Mouse (Mus musculus): ENCODE data around the gene Mtx1.
A peak's percentile ranks its signal among the peaks of the same experiment; 100 is the strongest.

The Mtx1 gene

DNA sequence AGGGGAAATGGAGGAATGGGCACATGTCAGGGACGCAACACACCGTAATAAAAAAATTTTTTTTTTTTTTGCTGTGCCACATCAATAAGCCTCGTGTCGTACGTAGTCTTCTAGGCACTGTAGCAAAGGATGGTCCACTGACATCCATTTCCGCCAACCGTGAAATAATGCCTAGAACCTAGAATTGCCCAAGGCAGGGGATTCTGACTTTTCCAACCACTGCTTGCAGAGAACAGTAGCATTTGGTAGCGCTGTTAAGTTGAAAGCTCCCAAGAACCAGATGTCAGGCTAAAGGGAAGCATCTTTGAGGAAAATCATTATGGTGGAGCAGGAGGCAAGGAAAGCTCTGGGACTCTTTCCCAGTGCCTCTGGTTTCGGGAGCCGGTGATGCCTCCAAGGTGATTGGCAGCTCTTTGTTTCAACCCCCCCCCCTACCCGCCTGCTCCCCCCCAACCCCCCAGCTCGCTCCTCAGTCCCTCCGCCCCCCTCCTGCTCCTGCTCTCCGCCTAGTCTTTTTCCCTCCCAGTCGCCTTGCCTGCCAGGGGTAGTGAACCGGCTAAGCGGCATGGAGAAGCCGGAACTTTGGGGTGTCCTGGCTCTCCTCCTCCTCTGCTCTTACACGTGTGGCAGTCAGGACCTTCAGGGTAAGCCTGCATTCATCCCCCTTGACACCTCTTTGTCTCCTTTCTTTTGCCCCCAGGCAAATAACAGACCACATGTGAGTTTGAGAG lies 12.0 kb downstream of the Mtx1 start, which contains the start of gene Thbs3:
TSS of gene Thbs3 (plus strand) at position 500 of the 731 bp plus-strand sequence.
- DNase-seq (ENCODE audit: low spot score) = no peak

DNA sequence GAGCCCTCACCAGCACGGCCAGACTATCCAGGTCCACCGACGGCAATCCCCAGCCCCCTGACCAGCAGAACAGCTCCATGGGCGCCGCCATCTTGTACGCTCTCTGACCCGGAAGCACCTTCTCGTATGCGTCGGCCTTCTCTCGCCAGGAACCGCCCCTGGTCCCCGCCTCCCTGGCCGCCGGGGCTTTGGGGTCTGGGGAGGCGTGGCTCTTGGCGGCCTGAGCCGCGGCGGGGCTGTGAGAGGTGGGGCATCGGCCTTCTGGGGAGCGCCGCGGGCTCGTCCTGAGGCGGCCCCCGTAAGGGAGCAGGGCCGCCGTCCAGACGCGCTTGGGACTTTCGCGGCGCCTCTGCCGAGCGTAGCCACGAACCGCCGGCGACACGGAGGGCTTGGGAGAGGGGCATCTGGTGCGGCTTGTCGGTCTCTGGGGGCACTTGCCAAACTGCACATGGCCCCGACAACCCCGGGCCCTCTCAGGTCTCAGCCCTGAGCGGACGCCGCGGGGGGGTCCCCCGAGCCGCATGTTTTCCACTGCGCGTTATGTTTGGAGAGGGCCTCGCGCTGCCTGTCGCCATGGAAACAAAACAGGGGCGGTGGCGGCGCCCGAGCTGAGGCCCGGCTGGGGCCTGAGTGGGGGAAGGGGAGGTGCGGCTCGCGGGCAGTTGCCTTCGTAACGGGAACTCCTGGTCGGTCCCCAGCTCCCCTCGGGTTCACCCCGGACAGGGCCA lies 12.9 kb downstream of the Mtx1 start:
- peak; percentile 91 for DNase-seq (ENCODE audit: low spot score)

DNA sequence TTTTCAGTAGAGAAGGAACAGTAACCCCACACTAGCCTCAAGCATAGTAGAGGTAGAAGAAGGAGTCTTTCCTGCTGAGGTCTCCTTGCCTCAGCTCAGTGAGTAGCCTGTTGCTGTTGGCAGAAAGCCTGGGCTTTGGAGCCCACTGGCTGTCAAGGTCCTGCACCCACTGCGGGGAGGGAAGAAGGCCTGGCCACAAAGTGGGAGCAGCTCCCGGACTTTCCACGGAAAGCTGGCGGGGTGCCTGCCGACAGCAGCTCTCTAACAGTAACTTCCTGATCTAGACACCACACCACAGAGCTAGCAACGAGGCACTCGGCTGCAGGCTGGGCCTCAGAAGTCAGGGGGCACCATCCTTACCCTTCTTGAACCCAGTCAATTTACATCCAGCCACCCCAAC lies 16.2 kb downstream of the Mtx1 start:
- no peak for DNase-seq (ENCODE audit: low spot score)

DNA sequence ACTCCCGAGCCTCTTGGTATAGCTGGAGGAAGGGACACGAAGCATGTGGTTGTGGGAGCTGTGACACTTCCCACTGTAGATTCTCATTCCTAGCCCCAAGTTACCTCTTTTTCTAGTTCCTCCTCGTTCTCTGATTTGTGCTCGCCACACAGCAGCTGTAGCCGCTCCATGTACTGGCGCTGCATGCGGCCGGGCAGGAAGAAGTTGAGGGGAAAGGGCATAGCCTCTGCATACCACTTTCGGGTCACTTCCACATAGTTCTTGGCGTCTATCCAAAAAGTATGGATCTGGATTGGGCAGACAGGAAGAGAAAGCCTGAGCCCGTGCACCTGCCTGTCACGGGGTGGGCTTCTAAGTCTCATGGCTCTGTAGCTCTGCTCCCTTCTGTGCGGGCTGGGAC lies 16.7 kb downstream of the Mtx1 start:
- DNase-seq (ENCODE audit: low spot score) = no peak

DNA sequence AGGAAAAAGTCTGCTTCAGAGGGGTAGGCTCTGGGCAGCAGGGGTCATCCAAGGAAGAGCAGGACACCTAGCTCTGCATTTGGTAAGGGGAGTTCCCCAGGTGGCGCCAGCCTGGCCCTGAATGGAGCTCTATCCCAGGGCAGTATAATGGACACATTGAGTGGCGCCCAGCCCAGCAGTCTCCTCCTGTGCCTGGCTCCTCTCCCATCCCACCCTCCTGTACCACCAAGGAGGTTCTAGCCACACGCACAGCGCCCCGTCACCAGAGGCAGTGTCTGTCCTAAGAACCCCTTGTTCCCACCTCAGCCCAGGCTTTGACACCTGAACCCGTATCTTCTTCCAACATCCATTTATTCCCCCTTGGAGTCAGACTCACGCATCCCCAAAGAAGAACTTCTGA lies 17.2 kb downstream of the Mtx1 start:
- DNase-seq (ENCODE audit: low spot score) = no peak

DNA sequence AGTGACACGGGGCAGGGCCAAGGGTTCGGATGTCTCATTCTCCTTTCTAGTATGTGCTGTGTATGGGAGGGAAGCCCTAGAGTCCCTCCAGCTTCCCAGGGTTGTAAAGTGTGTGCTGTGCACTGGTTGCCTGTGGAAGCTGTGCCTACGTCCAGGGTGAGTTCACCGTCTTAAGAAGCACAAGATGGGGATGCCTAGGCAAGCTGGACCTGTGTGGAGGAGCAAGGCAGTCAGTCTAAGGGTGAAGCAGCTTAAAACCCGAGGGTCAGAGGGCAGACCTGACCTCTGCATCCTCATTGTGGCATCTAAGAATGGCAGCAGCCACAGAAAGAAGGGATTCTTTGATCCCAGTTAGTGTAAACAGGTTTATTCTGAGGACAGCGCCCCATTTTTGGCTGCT lies 18.2 kb downstream of the Mtx1 start:
- no peak for DNase-seq (ENCODE audit: low spot score)

DNA sequence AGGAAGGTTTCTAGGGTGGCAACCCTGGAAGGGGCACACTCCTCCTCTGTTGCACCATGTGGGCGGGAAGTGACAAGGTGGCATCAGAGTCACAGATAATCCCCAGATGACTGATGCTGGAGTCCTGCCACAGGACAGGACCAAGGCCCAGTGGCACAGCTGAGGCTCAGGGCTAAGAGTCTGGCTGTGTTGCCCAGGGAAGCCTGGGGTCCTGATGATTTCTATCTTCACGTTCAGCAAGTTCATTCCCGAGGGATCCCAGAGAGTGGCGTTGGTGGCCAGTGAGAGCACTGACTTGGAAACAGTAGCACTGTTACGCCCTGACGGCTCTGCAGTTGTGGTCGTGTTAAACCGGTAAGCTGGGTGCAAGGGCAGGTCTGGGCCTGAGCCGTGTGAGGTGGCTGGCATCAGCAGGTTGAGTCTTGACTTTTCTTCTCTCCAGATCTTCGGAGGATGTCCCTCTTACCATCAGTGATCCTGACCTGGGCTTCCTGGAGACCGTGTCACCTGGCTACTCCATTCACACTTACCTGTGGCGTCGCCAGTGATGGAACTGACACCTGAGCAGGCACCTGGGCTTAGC lies 18.7 kb downstream of the Mtx1 start:
- DNase-seq (ENCODE audit: low spot score) = no peak

DNA sequence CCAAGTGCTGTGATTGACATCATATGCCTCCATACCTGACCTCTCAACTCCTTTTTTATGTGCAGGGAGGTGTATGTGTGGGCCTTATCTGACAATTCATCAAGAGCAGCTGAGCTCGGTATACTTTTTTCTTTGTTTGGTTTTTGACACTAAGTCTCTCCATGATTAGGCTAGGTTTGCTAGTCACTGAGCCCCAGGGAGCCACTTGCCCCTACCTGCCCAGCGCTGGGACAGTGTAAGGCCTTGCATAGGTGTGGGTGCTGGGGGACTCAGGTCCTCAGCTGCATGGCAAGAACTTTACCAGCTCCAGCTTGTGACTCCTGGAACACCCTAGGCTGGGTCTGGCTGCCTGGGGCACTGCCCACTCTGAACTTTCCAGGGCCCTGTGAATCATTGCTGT lies 20.2 kb downstream of the Mtx1 start:
- DNase-seq (ENCODE audit: low spot score) = no peak

DNA sequence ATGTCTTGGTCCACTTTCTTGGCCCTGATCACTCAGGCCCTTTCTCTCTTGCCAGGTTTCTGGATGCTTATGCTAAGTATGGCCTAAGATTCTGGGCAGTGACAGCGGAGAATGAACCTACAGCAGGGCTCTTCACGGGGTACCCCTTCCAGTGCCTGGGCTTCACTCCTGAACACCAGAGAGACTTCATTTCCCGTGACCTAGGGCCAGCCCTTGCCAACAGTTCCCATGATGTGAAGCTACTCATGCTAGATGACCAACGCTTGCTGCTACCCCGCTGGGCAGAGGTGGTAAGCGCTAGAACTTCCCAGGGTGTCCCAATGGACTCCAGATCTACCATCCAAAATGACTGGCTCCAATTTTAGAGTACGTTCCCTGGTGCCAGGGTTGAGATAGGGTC lies 20.8 kb downstream of the Mtx1 start:
- no peak for DNase-seq (ENCODE audit: low spot score)

DNA sequence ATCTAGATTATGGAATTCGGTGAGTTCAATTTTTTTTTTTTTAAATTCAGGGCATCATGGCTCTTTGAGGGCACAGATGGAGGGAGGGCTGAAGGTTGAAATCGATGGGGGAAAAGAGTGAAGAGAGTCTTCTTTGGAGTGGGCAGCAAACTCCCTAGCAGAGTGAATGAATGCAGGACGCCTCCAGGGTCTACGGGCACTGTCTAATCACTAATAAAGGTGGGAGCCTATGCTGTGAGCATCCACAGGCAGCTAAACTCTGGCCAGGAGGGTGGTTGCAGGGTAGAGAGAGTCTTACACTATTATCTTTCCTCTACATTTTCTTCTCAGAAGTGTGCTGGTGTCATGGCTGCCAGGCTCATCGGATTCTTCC lies 23.8 kb downstream of the Mtx1 start:
- DNase-seq (ENCODE audit: low spot score) = no peak

DNA sequence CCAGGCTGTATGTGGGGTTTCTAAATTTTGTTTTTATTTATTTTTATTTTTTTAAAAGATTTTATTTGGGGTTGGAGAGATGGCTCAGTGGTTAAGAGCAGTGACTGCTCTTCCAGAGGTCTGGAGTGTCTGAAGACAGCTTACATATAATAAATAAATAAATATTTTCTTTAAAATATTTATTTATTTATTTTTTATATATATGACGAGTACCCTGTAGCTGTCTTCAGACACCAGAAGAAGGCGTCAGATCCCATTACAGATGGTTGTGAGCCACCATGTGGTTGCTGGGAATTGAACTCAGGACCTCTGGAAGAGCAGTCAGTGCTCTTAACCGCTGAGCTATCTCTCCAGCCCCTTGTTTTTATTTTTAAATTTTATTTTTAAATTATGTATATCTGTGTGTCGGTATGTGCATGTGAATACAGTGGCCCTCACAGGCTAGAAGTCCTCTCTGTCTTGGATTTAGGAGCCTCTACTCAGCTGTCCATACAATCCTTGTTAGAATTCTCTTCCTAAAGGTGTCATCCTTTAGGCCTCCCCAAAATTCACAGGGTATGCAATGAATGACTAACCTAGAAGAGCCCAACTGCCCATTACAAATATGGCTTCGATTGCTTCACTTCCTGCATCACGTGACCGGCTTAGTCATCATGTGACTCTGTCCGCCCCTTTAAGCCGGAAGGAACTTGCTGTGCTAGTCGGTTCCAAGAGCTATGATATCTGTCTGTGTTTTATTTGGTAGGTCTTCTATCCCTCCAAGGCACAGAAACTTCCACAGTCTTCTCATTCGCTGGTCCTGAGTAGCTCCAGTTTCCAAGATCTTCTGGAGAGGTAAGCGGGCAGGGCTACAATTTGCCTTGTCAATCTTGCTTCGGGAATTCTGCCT lies 24.4 kb downstream of the Mtx1 start, which contains the start of gene Gba:
TSS of gene Gba (plus strand) at position 676 of the 889 bp plus-strand sequence.
- peak; percentile 84 for DNase-seq (ENCODE audit: low spot score)

DNA sequence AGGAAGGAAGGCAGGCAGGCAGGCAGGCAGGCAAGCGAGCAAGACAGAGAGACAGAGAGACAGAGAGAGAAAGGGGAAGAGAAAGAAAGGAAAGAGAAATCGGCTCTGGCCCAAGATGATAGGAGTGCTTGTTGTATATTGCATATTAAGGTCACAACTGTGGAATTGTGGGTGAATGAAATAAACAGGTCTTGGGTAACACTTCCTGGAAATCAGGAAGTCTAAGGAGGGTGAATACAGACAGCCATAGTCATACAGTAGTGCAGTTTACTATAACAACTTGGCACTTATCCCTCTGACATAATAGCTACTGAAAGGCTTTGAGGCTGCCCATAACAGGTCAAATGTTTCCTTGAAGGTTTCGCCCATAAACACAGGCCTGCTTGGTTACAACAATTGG lies 27.0 kb downstream of the Mtx1 start:
- no peak for DNase-seq (ENCODE audit: low spot score)

DNA sequence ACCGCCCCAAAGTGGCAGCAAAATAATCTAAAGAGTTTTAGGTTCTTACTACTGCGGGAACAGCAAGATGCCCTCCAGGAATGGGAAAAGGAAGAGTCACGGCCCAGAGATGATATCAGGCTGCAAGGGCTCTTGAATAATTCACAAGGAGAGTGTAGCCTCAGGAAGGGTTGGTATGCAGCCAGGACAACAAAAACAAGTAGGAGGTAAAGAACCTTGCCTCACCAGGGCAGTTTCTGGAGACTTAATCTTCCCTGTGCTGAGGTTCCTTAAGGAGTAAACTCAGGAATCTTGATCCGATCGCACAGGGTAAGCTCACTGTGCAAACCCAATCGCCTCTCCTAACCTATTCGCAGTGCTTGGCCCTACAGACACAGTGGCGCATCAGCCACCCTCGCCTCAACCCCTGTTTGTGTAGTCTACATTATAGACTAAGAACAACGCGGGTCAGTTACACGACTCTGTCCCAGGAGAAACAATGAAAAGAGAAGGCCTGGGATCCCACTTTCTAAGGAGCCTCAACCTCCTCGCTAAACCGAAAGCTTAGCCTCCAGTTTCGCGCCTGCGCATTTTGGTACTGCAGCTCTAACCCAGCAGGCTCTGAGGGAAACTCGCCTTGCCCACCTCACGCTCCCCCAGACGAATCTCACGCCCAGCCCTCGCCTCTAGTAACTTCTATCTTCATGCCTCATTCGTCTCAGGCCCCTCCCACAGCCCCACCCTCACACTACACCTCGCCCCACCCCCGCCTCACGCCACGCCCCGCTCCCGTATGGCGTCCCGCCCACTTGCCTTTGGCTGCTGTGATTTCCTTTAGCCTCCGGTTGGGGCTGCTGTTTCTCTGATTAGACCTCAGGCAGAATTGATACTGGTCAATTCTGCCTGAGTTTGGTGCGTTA lies 30.7 kb downstream of the Mtx1 start:
- DNase-seq (ENCODE audit: low spot score) = peak; percentile 92

DNA sequence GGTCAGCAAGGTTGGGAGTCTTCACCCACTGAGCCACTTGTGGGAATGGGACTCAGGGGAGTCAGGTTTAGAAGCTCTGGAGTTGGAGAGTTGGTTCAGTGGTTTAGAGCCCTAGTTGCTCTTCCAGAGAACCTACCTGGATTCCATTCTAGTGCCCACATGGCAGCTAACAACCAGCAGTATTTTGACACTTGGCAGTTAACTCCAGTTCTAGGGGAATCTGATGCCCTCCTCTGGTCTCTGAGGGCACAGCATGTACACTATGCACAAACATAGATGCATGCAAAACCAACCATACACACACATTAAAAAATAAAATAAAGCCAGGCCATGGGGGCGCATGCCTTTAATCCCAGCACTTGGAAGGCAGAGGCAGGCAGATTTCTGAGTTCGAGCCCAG lies 33.0 kb downstream of the Mtx1 start:
- peak; percentile 70 for DNase-seq (ENCODE audit: low spot score)

DNA sequence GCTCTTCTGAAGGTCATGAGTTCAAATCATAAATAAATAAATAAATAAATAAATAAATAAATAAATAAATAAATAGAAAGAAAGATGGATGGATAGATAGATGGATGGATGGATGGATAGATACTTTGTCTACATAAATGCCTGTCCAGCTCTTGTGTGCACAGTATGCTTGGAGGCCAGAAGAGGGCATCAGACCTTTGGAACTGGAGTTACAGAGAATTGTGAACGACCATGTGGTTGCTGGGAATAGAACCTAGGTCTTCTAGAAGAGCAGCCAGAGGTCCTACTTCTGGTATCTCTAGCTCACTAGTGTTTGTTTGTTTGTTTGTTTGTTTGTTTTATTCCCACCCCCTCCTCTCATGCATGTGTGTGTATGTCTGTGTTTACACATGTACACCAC lies 33.5 kb downstream of the Mtx1 start:
- no peak for DNase-seq (ENCODE audit: low spot score)

DNA sequence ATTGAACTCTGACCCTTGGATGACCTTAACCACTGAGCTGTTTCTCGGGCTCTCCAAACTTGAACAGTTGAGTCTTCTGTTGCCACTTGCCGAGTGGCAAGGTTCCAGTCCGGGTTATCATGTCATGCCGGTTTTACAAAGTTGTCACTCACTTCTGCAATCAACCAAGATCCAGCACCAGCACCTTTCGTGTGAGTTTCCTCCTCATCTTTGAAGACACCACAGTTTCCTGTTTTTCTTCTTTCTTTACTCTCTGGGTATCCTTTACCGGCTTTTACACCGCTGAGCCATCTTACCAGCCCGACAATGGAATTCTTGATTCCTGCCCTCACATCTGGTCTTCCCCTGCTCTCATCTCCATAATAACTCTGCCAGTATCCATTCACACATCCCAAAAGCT lies 36.5 kb downstream of the Mtx1 start:
- peak; percentile 78 for DNase-seq (ENCODE audit: low spot score)

DNA sequence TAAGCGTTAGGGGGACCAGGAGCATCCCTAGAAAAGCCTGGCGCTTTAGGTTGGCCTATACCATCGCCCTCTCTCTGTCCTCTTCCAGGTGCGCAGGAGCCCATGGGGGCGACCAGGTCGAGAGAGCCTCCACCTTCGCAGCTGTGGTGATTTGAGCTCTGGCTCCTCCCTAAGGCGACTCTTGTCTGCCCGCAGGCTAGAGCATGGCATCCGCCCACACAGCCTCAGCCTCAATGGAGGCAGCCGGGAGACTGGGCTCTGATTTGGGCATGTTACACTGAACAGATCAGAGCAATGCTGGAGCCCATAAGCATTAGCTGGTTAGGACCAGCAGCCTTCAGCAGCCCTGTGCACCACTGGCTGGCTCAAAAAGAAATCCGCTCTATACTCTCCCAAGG lies 38.4 kb downstream of the Mtx1 start:
- peak; percentile 47 for DNase-seq (ENCODE audit: low spot score)

DNA sequence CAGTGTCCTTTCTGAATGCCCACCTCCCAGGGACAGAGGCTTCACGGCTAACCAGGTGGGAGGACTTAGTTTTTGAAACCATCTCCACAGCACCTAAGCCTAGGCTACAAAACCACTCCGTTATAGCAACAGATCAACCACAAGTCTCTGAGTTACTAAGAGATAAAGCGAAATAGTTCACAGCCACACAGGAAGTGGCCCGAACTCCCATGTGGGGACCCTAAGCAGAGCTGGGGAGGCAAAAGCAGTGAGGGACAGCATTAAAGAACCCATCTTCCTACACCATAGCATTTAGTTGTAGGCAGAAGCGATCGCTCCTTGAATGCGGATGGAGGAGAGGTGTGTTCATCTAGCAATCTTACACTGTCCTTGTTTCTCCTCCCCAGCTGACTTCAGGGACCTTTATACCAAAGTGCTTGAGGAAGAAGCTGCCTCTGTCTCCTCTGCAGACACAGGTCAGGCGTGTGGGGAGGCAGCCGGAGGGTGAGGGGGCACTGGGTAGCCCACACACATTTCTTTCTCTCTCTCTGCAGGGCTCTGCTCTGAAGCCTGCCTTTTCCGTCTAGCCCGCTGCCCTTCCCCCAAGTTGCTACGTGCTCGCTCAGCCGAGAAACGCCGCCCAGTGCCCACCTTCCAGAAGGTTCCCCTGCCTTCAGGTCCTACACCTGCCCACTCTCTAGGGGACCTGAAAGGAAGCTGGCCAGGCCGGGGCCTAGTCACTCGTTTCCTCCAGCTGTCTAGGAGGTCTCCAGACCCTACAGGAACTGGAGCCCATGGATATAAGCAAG lies 39.0 kb downstream of the Mtx1 start:
- DNase-seq (ENCODE audit: low spot score) = peak; percentile 60

DNA sequence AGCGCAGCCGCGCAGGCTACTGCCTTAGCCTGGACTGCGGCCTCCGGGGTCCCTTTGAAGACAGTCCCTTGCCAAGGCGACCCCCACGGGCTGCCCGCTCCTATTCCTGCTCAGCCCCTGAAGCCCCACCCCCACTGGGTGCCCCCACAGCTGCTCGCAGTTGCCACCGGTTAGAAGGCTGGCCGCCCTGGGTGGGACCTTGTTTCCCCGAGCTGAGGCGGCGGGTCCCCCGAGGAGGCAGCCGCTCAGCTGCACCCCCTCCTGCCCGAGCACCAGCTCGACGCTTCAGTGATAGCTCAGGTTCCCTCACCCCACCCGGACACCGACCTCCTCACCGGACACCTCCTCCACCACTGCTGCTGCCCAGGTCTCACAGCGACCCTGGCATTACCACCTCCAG lies 39.7 kb downstream of the Mtx1 start:
- DNase-seq (ENCODE audit: low spot score) = no peak

DNA sequence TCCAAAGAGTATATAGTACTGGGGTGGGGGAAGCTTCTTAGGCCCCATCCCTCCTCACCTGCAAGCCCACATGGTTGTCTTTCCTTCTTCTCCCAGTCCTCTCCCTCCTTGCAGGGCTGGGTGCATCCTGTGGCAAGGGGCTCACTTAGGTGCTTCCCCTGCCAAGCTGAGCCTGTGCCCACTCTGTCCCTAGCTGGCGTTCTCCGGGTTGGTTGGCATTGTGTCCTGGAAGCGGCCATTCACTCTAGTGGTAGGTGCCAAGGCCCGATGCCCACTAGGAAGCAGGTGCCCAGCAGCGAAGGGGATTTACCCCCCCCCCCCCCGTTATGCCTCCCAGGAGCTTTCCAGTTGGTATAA lies 43.0 kb downstream of the Mtx1 start:
- no peak for DNase-seq (ENCODE audit: low spot score)
